Mouse (Mus musculus): ENCODE data around the gene Palm2. TPM values are rescaled to one million over a fixed set of nuclear protein-coding genes. Genes with fewer than 3 reads are reported as not detected.

The Palm2 gene
- total and polyA plus RNA-seq, 2 experiments from 2014 or later, result 26.4 to 33.1 TPM

DNA sequence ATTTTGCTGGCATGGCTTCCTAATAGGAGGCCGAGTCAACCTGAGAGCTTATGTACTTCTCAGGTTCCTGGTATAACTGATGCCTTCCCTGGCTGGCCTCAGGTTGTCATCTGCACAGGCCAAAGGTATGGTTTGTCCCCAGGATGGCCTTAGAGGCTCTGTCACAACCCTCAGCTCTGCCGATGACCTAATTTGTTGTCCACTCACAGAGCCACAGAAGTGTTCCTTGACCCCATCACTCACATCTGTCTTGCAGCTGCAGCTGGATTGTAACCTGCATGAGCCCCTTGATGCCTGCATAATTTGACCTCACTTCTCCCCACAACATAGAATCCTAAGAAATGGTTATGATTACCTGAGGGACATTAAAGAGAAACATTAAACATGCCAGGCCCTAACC lies 190.8 kb downstream of the Palm2 start:
- ATAC-seq (ENCODE audit: low FRiP score), result no peak
- no peak overlapping the region for H3K27ac ChIP-seq (ENCODE audit: low read depth, low read length)
- H3K9ac ChIP-seq (replicated peaks; ENCODE audit: low read length, poor library complexity, severe bottlenecking), result no peak overlapping the region
- TF ChIP-seq CTCF (IDR thresholded peaks at IDR 0.05), result no peak
- H3K4me1 ChIP-seq (ENCODE audit: insufficient read depth, low read length), result no peaks in the 10 kb centered on the region
- H3K36me3 ChIP-seq (ENCODE audit: insufficient read depth, low read length), result no peaks in the 10 kb centered on the region
- 84% methylated on average over 2 of the region's 2 CpGs for WGBS
- DNase-seq (ENCODE audit: low spot score), result no peak
- no peak overlapping the region for H3K4me3 ChIP-seq (ENCODE audit: low read depth, low read length)
- no peak overlapping the region for H3K4me2 ChIP-seq (ENCODE audit: low read depth, low read length, poor library complexity, severe bottlenecking)
- no peaks in the 10 kb centered on the region for H3K9me3 ChIP-seq (ENCODE audit: low read length)
- H3K27me3 ChIP-seq (ENCODE audit: insufficient read depth, low read length), result no peaks in the 10 kb centered on the region

- no peaks in the 10 kb centered on the region for H3K9me3 ChIP-seq (ENCODE audit: low read length)
- DNase-seq (ENCODE audit: low spot score), result no peak
- H3K27me3 ChIP-seq (ENCODE audit: insufficient read depth, low read length), result no peaks in the 10 kb centered on the region
- H3K27ac ChIP-seq (ENCODE audit: low read depth, low read length), result no peak overlapping the region
- H3K4me1 ChIP-seq (ENCODE audit: insufficient read depth, low read length), result no peaks in the 10 kb centered on the region
- H3K4me2 ChIP-seq (ENCODE audit: low read depth, low read length, poor library complexity, severe bottlenecking), result no peak overlapping the region
- no peak for ATAC-seq (ENCODE audit: low FRiP score)
- H3K36me3 ChIP-seq (ENCODE audit: insufficient read depth, low read length), result no peaks in the 10 kb centered on the region
- no peak overlapping the region for H3K9ac ChIP-seq (replicated peaks; ENCODE audit: low read length, poor library complexity, severe bottlenecking)
- TF ChIP-seq CTCF (IDR thresholded peaks at IDR 0.05), result no peak
- H3K4me3 ChIP-seq (ENCODE audit: low read depth, low read length), result no peak overlapping the region
- WGBS, result 97% methylated on average over 1 of the region's 1 CpGs
These were observed 191.3 kb downstream of the Palm2 start for GRCm38 (mm10) chr4:57625306-57625705.

DNA sequence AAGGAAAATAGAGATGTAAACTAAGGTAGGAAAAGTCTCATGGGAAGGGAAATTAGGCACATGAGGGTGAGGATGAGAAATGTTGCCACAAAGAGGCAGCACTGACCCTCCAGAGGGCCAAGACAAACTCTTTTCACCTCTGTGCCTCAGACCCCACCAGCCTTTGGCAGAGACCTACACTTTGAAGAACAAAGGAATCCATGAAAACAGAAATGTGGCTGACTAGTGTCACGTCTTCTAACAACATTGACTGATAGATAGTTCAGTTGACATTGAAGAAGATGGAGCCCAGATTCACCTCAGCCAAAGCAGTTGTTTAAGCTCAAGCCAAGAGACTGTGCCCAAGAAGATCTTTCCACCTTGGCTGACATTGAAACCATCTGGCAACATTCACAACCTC lies 191.7 kb downstream of the Palm2 start:
- Histone ChIP-seq H3K9ac (replicated peaks; ENCODE audit: low read length, poor library complexity, severe bottlenecking) (no peak overlapping the region), H3K4me1 (ENCODE audit: insufficient read depth, low read length) (no peaks in the 10 kb centered on the region), H3K36me3 (ENCODE audit: insufficient read depth, low read length) (no peaks in the 10 kb centered on the region), H3K4me3 (ENCODE audit: low read depth, low read length) (no peak overlapping the region), H3K27ac (ENCODE audit: low read depth, low read length) (no peak overlapping the region), H3K4me2 (ENCODE audit: low read depth, low read length, poor library complexity, severe bottlenecking) (no peak overlapping the region), H3K9me3 (ENCODE audit: low read length) (no peaks in the 10 kb centered on the region), H3K27me3 (ENCODE audit: insufficient read depth, low read length) (no peaks in the 10 kb centered on the region)
- no peak for TF ChIP-seq CTCF (IDR thresholded peaks at IDR 0.05)
- 69% methylated on average over 1 of the region's 1 CpGs for WGBS
- ATAC-seq (ENCODE audit: low FRiP score), result no peak
- no peak for DNase-seq (ENCODE audit: low spot score)

DNA sequence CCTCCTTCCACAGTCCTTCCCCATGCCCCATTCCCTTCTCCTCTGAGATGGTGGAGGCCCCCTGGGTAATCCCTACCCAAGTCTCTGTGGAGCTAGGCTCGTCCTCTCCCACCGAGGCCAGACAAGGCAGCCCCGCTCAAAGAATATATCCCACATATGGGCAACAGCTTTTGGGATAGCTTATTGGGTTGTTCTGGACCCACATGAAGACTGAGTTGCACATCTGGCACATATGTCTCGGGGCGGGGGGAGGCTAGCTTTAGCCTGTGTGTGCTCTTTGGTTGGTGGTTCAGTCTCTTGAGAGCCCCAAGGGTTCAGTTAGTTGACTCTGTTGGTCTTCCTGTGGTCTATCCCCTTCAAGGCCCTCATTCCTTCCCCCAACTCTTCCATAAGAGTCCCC lies 192.9 kb downstream of the Palm2 start:
- Histone ChIP-seq H3K4me1 (ENCODE audit: insufficient read depth, low read length) (no peaks in the 10 kb centered on the region), H3K27me3 (ENCODE audit: insufficient read depth, low read length) (no peaks in the 10 kb centered on the region), H3K36me3 (ENCODE audit: insufficient read depth, low read length) (no peaks in the 10 kb centered on the region), H3K9me3 (ENCODE audit: low read length) (no peaks in the 10 kb centered on the region), H3K4me2 (ENCODE audit: low read depth, low read length, poor library complexity, severe bottlenecking) (no peak overlapping the region), H3K9ac (replicated peaks; ENCODE audit: low read length, poor library complexity, severe bottlenecking) (no peak overlapping the region), H3K27ac (ENCODE audit: low read depth, low read length) (no peak overlapping the region), H3K4me3 (ENCODE audit: low read depth, low read length) (no peak overlapping the region)
- WGBS, result 89% methylated on average over 5 of the region's 5 CpGs
- ATAC-seq (ENCODE audit: low FRiP score) (no peak), DNase-seq (ENCODE audit: low spot score) (no peak)
- TF ChIP-seq CTCF (IDR thresholded peaks at IDR 0.05), result no peak

DNA sequence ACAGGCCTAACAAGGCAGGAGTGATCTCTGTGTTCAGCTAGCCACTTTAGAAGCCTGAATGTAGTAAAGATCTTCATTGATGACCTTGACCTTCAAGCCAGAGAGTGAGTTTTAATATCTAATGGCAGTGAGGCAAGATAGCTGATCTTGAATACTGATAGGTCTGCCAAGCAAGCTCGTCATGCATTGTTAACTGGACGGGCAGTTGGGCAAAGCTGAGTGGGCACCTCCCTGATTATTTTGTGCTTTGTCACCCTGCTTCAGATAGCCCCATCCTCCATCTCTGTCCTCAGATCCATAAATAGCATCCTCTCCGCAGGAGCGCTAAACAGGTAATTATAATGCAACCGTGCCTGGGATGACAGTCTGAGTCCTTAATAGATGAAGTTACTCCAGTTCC lies 198.3 kb downstream of the Palm2 start:
- Histone ChIP-seq H3K4me2 (ENCODE audit: low read depth, low read length, poor library complexity, severe bottlenecking) (no peak overlapping the region), H3K27ac (ENCODE audit: low read depth, low read length) (no peak overlapping the region), H3K36me3 (ENCODE audit: insufficient read depth, low read length) (no peaks in the 10 kb centered on the region), H3K9me3 (ENCODE audit: low read length) (no peaks in the 10 kb centered on the region), H3K9ac (replicated peaks; ENCODE audit: low read length, poor library complexity, severe bottlenecking) (no peak overlapping the region), H3K4me1 (ENCODE audit: insufficient read depth, low read length) (no peaks in the 10 kb centered on the region), H3K4me3 (ENCODE audit: low read depth, low read length) (no peak overlapping the region), H3K27me3 (ENCODE audit: insufficient read depth, low read length) (no peaks in the 10 kb centered on the region)
- ATAC-seq (ENCODE audit: low FRiP score), result no peak
- DNase-seq (ENCODE audit: low spot score), result no peak
- 71% methylated on average over 5 of the region's 5 CpGs for WGBS
- no peak for TF ChIP-seq CTCF (IDR thresholded peaks at IDR 0.05)

- no peak for DNase-seq (ENCODE audit: low spot score)
- H3K4me3 ChIP-seq (ENCODE audit: low read depth, low read length), result no peak overlapping the region
- no peak overlapping the region for H3K27ac ChIP-seq (ENCODE audit: low read depth, low read length)
- no peak for ATAC-seq (ENCODE audit: low FRiP score)
- H3K9me3 ChIP-seq (ENCODE audit: low read length), result no peaks in the 10 kb centered on the region
- no peak for TF ChIP-seq CTCF (IDR thresholded peaks at IDR 0.05)
- no peaks in the 10 kb centered on the region for H3K27me3 ChIP-seq (ENCODE audit: insufficient read depth, low read length)
- H3K36me3 ChIP-seq (ENCODE audit: insufficient read depth, low read length), result no peaks in the 10 kb centered on the region
- H3K4me1 ChIP-seq (ENCODE audit: insufficient read depth, low read length), result no peaks in the 10 kb centered on the region
- no peak overlapping the region for H3K9ac ChIP-seq (replicated peaks; ENCODE audit: low read length, poor library complexity, severe bottlenecking)
- 97% methylated on average over 7 of the region's 7 CpGs for WGBS
- H3K4me2 ChIP-seq (ENCODE audit: low read depth, low read length, poor library complexity, severe bottlenecking), result no peak overlapping the region
These were observed 199.0 kb downstream of the Palm2 start for GRCm38 (mm10) chr4:57633052-57633451.
